Mouse (Mus musculus) forebrain, embryonic 10.5 days (tissue): ENCODE results near the gene Tubgcp4. TPM values are rescaled to one million over a fixed set of nuclear protein-coding genes. Genes with fewer than 3 reads are reported as not detected.
"Not testable (repeated sequence)": the region's sequence is repeated elsewhere in the genome, so short reads cannot be mapped to it uniquely, and the experiment has no call there.

Source experiments
- DNase-seq: peaks from one replicate; pipeline ENCODE4 v3.0.0-alpha.2; 2017; ENCODE audit warnings: low spot score; ENCODE audit errors: extremely low spot score
- H3K27ac ChIP-seq: fragments of 300-500 bp; sonication (generic); 2 replicates; pipeline ENCODE4 v1.5.1; 2016; ENCODE audit warnings: mild to moderate bottlenecking
- H3K27me3 ChIP-seq: fragments of 300-500 bp; sonication (generic); 2 replicates; pipeline ENCODE4 v1.6.1; 2016; ENCODE audit warnings: mild to moderate bottlenecking; ENCODE audit not compliant: poor library complexity, severe bottlenecking
- H3K36me3 ChIP-seq: fragments of 300-500 bp; sonication (generic); replicated peaks from 2 replicates; pipeline ENCODE4 v1.6.1; 2016; ENCODE audit warnings: mild to moderate bottlenecking, moderate library complexity
- H3K4me1 ChIP-seq: fragments of 300-500 bp; sonication (generic); 2 replicates; pipeline ENCODE4 v1.6.1; 2016
- H3K4me3 ChIP-seq: fragments of 300-500 bp; sonication (generic); 2 replicates; pipeline ENCODE4 v1.5.1; 2016; ENCODE audit warnings: mild to moderate bottlenecking, moderate library complexity
- H3K9me3 ChIP-seq: fragments of 300-500 bp; sonication (generic); 2 replicates; pipeline ENCODE4 v1.6.1; 2016; ENCODE audit warnings: mild to moderate bottlenecking, moderate library complexity
- WGBS: fragments of 180-500 bp; shearing (Covaris S2); methylation state at CpG from one replicate; pipeline ENCODE4 v1.1.7; 2016; 5-methylcytosine and 5-hydroxymethylcytosine counted together
- polyA plus RNA-seq: library from polyadenylated mRNA; unstranded; fragments of >200 nt; fragmentation: Nextera tagmentation; extraction: Ambion mirVana; gene quantifications from 2 replicates; pipeline ENCODE4 v1.2.1, GENCODE M21; 2016

Gene Tubgcp4
- polyA plus RNA-seq = 88.0 and 89.4 TPM in 2 replicates

DNA sequence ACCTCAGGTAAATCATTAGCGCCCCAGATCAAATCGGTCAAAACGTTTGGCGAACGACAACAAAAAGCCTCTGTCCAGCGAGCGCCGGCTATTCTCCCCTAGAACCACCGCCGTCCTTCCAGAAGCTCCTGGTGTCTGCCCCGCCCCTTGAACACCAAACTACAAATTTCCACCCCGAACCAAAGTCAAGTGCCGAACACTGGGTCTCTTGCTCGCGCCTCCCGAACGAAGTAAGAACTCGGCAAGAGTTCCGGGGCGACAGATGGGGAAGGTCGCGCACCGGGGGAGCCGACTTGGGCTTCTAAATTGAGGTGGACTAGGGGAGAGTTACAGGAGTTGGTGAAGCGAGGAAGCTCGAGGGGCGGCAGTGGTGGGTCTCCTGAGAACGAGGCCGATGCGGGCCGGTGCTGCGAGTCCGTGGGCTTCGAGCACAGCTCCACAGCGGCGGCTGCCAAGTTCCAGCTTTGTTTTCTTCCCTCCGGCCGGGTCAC lies at the start of gene Tubgcp4:
Gene Tubgcp4 (plus strand): TSS at position 174 of the 491 bp plus-strand sequence.
- Histone ChIP-seq H3K27me3 (no peaks in the 10 kb centered on the region), H3K4me3 (peak within 1 kb of the TSS; percentile 94), H3K36me3 (peaks cover 48% of the 10 kb centered on the region), H3K27ac (peak within 1 kb of the TSS; percentile 91), H3K4me1 (peaks cover 37% of the 10 kb centered on the region), H3K9me3 (no peaks in the 10 kb centered on the region)
- DNase-seq = peak; percentile 49
- under 1% methylated on average over 38 of the region's 38 CpGs for WGBS

DNA sequence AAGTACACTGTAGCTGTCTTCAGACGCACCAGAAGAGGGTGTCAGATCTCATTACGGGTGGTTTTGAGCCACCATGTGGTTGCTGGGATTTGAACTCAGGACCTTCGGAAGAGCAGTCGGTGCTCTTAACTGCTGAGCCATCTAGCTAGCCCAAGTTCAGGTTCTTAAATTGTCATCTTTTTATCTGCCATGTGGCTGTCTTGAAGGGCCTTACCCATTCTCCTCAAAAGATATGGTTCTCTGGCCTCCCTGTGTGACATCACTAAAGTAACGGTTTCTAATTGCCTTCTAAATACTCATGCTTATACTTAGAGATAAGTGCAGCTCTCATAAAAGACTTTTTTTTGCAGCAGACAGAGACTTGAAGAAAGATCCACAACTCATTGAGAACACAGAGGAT lies 44.2 kb upstream of the Tubgcp4 start:
- H3K36me3 ChIP-seq, H3K27me3 ChIP-seq, H3K9me3 ChIP-seq, H3K4me1 ChIP-seq, DNase-seq, H3K4me3 ChIP-seq, H3K27ac ChIP-seq: not testable (repeated sequence)
- 94% methylated on average over 5 of the region's 5 CpGs for WGBS

DNA sequence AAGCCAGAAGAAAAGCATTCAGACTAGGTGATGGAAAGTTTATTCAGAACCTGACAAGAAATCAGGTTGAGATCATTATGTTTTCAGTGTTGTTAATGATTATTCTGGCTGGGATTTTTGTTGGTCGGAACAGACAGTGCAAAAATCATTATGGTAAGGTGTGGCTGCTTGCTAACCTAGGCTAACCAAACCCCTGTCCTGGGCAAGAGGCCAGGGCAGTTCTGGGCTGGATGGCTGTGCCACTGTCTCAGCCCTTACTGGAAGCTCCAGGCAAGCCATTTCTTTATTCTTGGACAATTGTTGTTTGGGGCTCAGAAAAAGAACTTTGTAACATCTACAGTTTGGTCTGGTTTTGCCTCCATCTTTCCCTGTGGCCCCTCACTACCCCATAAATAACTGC lies 42.9 kb upstream of the Tubgcp4 start:
- H3K27me3 ChIP-seq = no peaks in the 10 kb centered on the region
- no peak for DNase-seq
- no peaks in the 10 kb centered on the region for H3K36me3 ChIP-seq
- WGBS = 88% methylated on average over 1 of the region's 1 CpGs
- no peaks in the 10 kb centered on the region for H3K9me3 ChIP-seq
- no peak overlapping the region for H3K27ac ChIP-seq
- H3K4me1 ChIP-seq = no peaks in the 10 kb centered on the region
- no peak overlapping the region for H3K4me3 ChIP-seq

DNA sequence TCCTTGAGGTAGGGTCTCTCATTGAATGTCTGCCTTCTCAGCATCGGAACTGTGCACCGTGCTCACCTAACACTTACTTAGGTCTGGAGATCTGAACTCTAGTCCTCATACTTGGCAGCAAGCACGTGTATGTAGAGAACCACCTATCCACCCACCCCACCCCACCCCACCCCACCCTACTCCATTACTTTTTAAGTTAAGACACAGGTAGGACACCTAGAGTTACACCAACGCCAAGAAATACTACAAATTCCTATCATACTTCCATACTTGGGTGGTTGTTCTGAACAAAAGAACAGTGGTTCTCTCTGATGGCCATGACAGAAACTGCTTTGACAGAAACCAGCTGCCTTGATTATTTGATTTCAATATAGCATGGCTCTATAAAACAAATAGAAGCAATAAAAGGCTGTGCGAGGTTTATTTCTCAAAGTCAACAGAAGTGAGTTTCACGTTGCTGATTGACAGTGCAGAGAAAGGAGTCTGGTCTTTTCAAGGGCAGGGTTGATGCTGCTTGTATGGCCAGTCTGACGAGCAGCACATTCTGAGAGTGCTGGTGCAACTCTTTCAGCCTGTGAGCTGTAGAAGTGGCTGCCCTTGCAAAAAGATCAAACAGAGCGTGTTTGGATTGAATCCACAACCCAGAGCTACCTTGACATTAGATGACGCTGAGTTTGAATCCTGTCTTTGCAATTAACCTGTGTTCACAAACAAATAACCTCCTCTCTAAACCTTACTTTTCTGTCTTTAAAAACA lies 41.4 kb upstream of the Tubgcp4 start:
- WGBS = 81% methylated on average over 9 of the region's 9 CpGs
- Histone ChIP-seq H3K27ac (no peak overlapping the region), H3K27me3 (no peaks in the 10 kb centered on the region), H3K4me3 (no peak overlapping the region), H3K4me1 (no peaks in the 10 kb centered on the region), H3K9me3 (no peaks in the 10 kb centered on the region), H3K36me3 (no peaks in the 10 kb centered on the region)
- no peak for DNase-seq

DNA sequence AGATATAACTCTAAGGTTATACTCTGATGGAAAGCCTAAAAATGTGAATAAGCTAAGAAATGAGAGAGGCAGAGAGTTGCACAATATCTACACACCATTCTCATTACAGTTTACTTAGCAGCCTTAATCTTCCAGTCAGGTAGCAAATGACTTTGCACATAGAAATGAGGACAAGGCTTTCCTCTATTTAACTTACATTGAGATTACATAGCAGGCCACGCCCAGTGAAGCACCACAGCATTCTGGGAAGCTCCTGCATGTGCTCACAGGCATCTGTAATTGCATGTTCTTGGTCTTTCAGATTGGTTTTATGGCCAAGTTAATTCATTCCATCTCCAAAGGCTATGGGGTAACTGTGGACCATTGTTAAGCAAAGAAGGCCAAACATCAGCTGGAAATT lies 37.6 kb upstream of the Tubgcp4 start:
- 72% methylated on average over 1 of the region's 1 CpGs for WGBS
- Histone ChIP-seq H3K36me3 (peaks cover 14% of the 10 kb centered on the region), H3K4me1 (no peaks in the 10 kb centered on the region), H3K9me3 (no peaks in the 10 kb centered on the region; the same call in 1 of the 2 replicates), H3K27ac (no peak overlapping the region), H3K4me3 (no peak overlapping the region), H3K27me3 (no peaks in the 10 kb centered on the region)
- no peak for DNase-seq

DNA sequence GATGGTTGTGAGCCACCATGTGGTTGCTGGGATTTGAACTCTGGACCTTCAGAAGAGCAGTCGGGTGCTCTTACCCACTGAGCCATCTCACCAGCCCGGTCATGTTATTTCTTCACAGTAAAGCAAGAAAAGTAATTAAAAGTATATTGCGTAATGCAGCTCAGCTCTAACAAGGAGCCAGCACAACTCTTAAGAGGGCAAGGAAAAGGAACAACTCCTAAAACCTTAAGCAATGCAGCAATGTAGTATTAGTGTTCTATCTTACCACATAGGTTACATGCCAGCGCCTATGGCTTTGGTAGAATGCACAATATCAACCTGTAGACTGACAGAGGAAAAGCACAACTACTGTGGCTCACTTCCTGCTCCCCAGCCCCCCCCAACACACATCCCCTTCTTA lies 33.1 kb upstream of the Tubgcp4 start:
- WGBS = 98% methylated on average over 4 of the region's 4 CpGs
- H3K4me3 ChIP-seq = no peak overlapping the region

DNA sequence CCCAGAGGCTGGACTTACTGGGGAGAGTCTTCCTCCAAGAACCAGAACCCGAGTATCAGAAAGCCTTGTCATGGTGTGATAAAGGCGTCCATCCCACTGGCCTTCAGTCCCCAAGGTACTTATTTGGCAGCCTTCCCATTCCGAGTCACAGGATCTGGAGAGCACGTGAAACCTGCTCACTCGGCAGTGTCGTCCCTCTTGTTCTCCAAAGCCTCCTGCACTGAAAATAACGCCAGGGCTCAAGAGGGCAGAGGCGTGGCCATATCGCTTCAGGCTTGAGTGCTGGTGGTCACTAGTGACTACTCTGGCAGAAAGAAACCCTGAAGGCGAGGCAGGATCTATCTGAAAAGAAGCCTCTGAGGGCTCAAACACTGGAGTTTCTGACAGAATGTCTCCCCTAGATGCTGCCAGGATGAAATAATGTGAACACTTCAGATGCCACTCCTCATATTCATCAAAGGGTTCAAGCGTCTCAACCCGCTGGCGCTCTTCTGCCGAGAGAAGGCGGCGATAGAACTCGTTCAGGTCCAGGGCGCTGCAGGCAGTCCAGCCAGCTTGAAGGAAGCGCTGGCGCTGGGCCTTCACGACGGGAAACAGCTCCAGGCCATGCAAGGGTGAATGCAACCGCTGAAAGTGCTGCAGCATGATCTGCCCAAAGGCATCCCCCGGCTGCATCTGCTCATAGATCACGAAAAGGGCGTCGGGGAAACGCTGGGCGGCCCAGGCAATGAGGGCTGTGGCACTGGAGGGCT lies 31.0 kb upstream of the Tubgcp4 start:
- Histone ChIP-seq H3K27me3 (no peaks in the 10 kb centered on the region), H3K4me3 (peak overlapping the region; percentile 72), H3K36me3 (peaks cover 46% of the 10 kb centered on the region), H3K27ac (peak overlapping the region; percentile 97), H3K9me3 (peaks cover 16% of the 10 kb centered on the region), H3K4me1 (peaks cover 28% of the 10 kb centered on the region)
- WGBS = 63% methylated on average over 29 of the region's 29 CpGs
- DNase-seq = peak; percentile 15

More for the DNA sequence above, 33.1 kb upstream of the Tubgcp4 start:
- H3K4me1 ChIP-seq = peaks cover 28% of the 10 kb centered on the region
- no peak for DNase-seq
- no peak overlapping the region for H3K27ac ChIP-seq
- H3K36me3 ChIP-seq = peaks cover 34% of the 10 kb centered on the region
- H3K27me3 ChIP-seq = no peaks in the 10 kb centered on the region
- H3K9me3 ChIP-seq = peaks cover 16% of the 10 kb centered on the region

DNA sequence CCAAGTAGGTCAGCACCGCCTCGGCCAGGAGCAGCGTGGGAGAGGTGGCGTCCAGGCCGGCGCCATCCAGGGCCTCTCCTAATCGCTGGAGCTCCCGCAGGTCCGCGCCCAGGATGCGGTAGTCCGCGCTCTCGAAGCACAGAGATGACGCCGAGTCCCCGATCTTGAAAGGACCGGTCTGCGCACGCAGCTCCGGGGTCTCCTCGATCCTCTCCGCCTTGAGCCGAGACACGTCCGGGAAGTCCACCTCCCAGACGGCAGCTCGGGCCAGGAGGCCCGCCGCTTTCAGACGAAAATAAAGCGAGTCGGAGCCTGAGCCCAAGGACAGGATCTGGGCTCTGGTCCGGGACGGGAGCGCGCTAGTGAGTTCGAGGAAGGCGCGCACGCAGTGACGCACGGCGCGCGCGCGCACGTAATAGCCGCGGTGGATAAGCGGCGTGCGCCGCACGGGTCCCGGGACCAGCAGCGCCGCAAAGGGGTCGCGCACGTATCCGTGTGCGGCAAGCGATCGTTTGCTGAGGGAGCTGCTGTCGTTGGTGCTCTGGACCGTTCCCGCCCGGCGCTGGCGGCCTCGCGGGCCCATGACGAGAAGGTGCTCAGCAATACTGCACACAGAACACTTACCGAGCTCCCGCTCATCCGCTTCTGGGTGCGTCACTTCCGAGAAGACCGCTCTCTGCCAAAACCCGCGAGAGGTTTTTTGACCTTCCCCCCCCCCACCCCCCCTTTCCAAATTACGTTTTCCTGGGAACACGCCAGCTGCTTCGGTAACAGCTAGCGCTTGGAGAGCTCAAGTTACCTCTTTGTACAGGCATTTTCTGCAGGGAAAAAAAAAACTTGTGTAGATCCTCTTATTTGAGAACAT lies 30.2 kb upstream of the Tubgcp4 start, which contains the start of the genes Adal and Lcmt2:
Gene Adal (plus strand): TSS at position 411 of the 865 bp plus-strand sequence.
Gene Lcmt2 (minus strand): TSS at position 636 of the 865 bp plus-strand sequence.
- Histone ChIP-seq H3K27me3 (no peaks in the 10 kb centered on the region), H3K36me3 (peaks cover 52% of the 10 kb centered on the region), H3K4me1 (peaks cover 28% of the 10 kb centered on the region), H3K27ac (peak within 1 kb of the TSS; percentile 97), H3K4me3 (peak within 1 kb of the TSS; percentile 72), H3K9me3 (peaks cover 16% of the 10 kb centered on the region)
- under 1% methylated on average over 87 of the region's 87 CpGs for WGBS
- DNase-seq = peak; percentile 91

DNA sequence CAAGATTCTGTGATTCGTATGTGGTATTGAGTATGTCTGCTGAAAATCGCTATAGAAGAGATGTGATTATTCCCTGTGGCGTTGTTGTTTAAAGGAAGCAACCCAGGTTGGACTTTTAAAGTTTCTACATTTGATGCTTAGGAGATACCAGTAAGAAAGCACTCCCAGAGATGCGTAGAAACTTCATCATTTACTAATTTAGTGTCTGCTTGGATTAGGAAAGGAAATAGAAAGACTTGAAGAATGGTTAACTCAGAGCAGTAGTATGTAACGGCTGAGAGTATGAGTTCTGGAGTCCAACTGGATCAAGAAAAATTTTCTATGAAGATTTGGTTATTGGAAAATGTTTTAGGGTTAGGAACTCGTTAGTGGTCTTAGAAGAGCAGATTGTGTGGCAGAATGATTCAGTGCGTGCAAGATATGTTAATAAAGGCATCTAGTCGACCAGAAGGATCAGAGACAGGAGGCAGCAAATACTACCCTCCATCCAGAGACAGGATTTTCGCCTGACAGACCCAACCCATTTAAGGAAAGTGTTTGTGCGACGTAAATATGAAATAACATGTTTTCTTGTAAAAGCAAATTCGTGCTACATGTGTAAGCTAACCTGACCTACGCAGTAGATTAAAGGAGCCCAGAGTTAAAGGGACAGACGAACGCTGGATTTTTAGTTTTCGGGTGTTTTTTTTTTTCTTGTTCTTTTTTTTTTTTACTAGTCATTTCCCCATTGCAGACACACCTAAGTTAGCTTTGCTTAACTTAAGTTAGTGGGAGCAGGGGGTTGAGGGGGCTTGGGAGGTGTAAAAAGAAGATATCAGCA lies 29.0 kb upstream of the Tubgcp4 start:
- H3K4me1 ChIP-seq = peaks cover 28% of the 10 kb centered on the region
- 79% methylated on average over 16 of the region's 16 CpGs for WGBS
- no peaks in the 10 kb centered on the region for H3K27me3 ChIP-seq
- peaks cover 56% of the 10 kb centered on the region for H3K36me3 ChIP-seq
- peaks cover 16% of the 10 kb centered on the region for H3K9me3 ChIP-seq
- H3K4me3 ChIP-seq = peak overlapping the region; percentile 72
- no peak for DNase-seq
- peak overlapping the region; percentile 97 for H3K27ac ChIP-seq

DNA sequence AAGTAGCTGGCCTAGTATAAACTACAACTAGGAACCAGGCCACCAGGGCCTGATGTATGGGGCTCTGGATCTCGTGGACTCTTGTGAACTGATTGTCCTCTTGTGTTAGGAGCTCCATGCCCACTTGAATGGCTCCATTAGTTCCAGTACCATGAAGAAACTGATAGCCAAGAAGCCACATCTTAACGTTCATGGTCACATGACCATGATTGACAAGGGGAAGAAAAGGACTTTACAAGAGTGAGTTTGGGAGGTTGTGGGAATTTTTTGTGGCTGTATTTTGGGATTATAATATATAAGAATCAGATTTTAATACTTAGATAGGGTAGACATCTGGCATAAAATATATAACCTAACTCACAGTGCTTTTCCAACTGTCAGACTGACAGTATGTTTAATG lies 28.0 kb upstream of the Tubgcp4 start:
- 73% methylated on average over 2 of the region's 2 CpGs for WGBS
- peaks cover 57% of the 10 kb centered on the region for H3K36me3 ChIP-seq

DNA sequence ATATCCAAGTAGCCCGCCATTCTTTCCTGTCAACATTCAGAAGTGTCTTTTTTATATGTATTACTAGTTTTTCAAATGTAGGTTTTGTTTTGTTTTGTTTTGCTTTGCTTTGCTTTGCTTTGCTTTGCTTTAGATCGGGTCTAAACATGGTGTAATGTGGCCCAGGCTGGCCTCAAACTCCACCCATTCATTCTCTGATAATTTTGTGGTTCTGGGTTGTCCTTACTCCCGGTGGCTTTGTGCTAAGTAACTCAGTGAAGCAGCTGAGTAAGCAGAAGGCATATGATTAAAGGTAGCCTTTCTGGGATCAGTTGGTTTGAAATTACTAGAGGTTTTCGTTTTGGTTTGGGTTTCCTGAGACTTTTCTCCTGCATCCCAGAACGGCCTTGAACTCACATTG lies 20.8 kb upstream of the Tubgcp4 start:
- DNase-seq = no peak
- H3K27me3 ChIP-seq = no peaks in the 10 kb centered on the region
- no peaks in the 10 kb centered on the region for H3K4me1 ChIP-seq
- H3K27ac ChIP-seq = no peak overlapping the region
- 88% methylated on average over 5 of the region's 5 CpGs for WGBS
- H3K4me3 ChIP-seq = no peak overlapping the region
- H3K9me3 ChIP-seq = no peaks in the 10 kb centered on the region
- peaks cover 66% of the 10 kb centered on the region for H3K36me3 ChIP-seq

More for the DNA sequence above, 28.0 kb upstream of the Tubgcp4 start:
- H3K9me3 ChIP-seq = peaks cover 16% of the 10 kb centered on the region
- H3K27ac ChIP-seq = no peak overlapping the region
- H3K27me3 ChIP-seq = no peaks in the 10 kb centered on the region
- no peak overlapping the region for H3K4me3 ChIP-seq
- H3K4me1 ChIP-seq = peaks cover 28% of the 10 kb centered on the region
- no peak for DNase-seq
